19 mouse cellular contexts compared by ENCODE assay signal in the genomic region with DNA sequence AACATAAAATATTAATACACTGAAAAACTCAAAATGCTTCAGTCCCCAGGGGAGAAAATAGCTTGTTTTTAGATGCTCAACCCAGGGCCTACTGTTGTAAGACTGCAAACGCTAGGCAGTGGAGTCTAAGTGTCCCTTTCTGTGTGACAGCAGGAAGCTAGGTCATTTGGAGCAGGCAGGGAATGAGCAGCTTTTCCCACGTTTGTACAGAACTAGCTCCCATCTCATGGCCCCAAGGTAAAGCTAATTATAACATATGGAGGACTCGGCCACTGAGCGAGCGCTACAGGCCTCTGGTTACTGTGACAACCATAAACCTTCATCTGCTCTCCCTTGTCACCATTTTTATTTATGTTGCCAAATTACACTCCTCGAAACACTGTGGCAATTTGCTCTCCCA.
DNase-seq lines count a peak whose midpoint lies in the region; ATAC-seq lines count a peak whose summit lies in the region.
"Had no signal": no experiment of that assay in that cellular context is flagged by ENCODE, and none has a peak within 500 bp of the region (broad histone marks: within the 10 kb centered on the region; RNA-seq: fewer than 3 reads in every experiment).

No protein-coding gene starts in this region.

- H3K27ac ChIP-seq in hindbrain, embryonic 13.5 days, result no peak overlapping the region
- H3K27ac ChIP-seq in hindbrain, embryonic 14.5 days, result no peak overlapping the region
- 0 out of 2 replicates have a peak overlapping the region, but pooled peaks have one; percentile 1 for H3K27ac ChIP-seq in neural tube, embryonic 13.5 days (replicated peaks)
- no peak overlapping the region for H3K27ac ChIP-seq in kidney, embryonic 14.5 days (ENCODE audit: low read depth, low read length)
- H3K27ac ChIP-seq: embryonic facial prominence, embryonic 13.5 days had no signal

- H3K4me2 ChIP-seq in hindbrain, embryonic 13.5 days, result no peak overlapping the region
- no peak overlapping the region for H3K4me2 ChIP-seq in hindbrain, embryonic 14.5 days (replicated peaks)
- no peak overlapping the region for H3K4me2 ChIP-seq in neural tube, embryonic 13.5 days
- H3K4me2 ChIP-seq in kidney, embryonic 14.5 days (replicated peaks; ENCODE audit: low read depth, low read length), result no peak overlapping the region
- H3K4me2 ChIP-seq: embryonic facial prominence, embryonic 13.5 days had no signal

- 31% methylated on average over 6 of the region's 6 CpGs for WGBS in hindbrain, embryonic 13.5 days
- 26% methylated on average over 6 of the region's 6 CpGs for WGBS in hindbrain, embryonic 14.5 days
- WGBS in neural tube, embryonic 13.5 days, result 11% methylated on average over 6 of the region's 6 CpGs
- 34% methylated on average over 6 of the region's 6 CpGs for WGBS in kidney, embryonic 14.5 days

- no peak overlapping the region for H3K4me3 ChIP-seq in hindbrain, embryonic 13.5 days
- no peak overlapping the region for H3K4me3 ChIP-seq in hindbrain, embryonic 14.5 days (replicated peaks; ENCODE audit: low read length)
- H3K4me3 ChIP-seq in neural tube, embryonic 13.5 days, result no peak overlapping the region
- H3K4me3 ChIP-seq in kidney, embryonic 14.5 days (ENCODE audit: low read length), result no peak overlapping the region
- H3K4me3 ChIP-seq: embryonic facial prominence, embryonic 13.5 days had no signal

- DNase-seq in cerebellum, postnatal 36 days, result no peak
- no peak for DNase-seq in hindbrain, embryonic 14.5 days (ENCODE audit: low spot score)
- no peak for DNase-seq in neural tube, embryonic 10.5 days (ENCODE audit: extremely low spot score, low spot score)
- no peak for DNase-seq in right cerebral cortex, postnatal 4 days
- DNase-seq: gastrocnemius, postnatal 14 days; heart, postnatal 10 days; kidney, adult 2 months; kidney, postnatal 25 days; layer of hippocampus, adult 9-11 months; liver; liver, postnatal 0 days; thymus, postnatal 36 days had no signal

- H3K9me3 ChIP-seq in hindbrain, embryonic 13.5 days, result no peaks in the 10 kb centered on the region
- H3K9me3 ChIP-seq in hindbrain, embryonic 14.5 days (ENCODE audit: control insufficient read depth, low read length), result no peaks in the 10 kb centered on the region
- H3K9me3 ChIP-seq in neural tube, embryonic 13.5 days, result no peaks in the 10 kb centered on the region
- no peaks in the 10 kb centered on the region for H3K9me3 ChIP-seq in kidney, embryonic 14.5 days (ENCODE audit: control insufficient read depth, low read length)
- H3K9me3 ChIP-seq: embryonic facial prominence, embryonic 13.5 days had no signal

- ATAC-seq in cerebellum, adult (ENCODE audit: insufficient number of reproducible peaks, low FRiP score, low TSS enrichment), result peak; percentile 56; the same call in 1 of the 2 replicates
- 0 out of 2 replicates have a peak, but pooled peaks have one; percentile 27 for ATAC-seq in hindbrain, embryonic 13.5 days (ENCODE audit: low FRiP score)
- ATAC-seq in hindbrain, embryonic 14.5 days (ENCODE audit: low FRiP score), result no peak
- no peak for ATAC-seq in neural tube, embryonic 13.5 days (ENCODE audit: low read depth)
- no peak for ATAC-seq in kidney, embryonic 14.5 days (ENCODE audit: low FRiP score, low TSS enrichment)
- ATAC-seq: CD4-positive, CD25-positive, alpha-beta regulatory T cell, adult 4 months; liver, postnatal 0 days had no signal

- no peaks in the 10 kb centered on the region for H3K36me3 ChIP-seq in hindbrain, embryonic 13.5 days
- no peaks in the 10 kb centered on the region for H3K36me3 ChIP-seq in hindbrain, embryonic 14.5 days (replicated peaks; ENCODE audit: control insufficient read depth, insufficient read depth)
- no peaks in the 10 kb centered on the region for H3K36me3 ChIP-seq in neural tube, embryonic 13.5 days
- H3K36me3 ChIP-seq in kidney, embryonic 14.5 days (ENCODE audit: control insufficient read depth, insufficient read depth, low read length), result no peaks in the 10 kb centered on the region
- H3K36me3 ChIP-seq: embryonic facial prominence, embryonic 13.5 days; G1E had no signal

- peaks cover 17% of the 10 kb centered on the region for H3K4me1 ChIP-seq in hindbrain, embryonic 13.5 days (replicated peaks)
- H3K4me1 ChIP-seq in hindbrain, embryonic 14.5 days (replicated peaks; ENCODE audit: control insufficient read depth, insufficient read depth, low read length), result peaks cover 25% of the 10 kb centered on the region
- peaks cover 36% of the 10 kb centered on the region for H3K4me1 ChIP-seq in neural tube, embryonic 13.5 days (replicated peaks)
- 0 out of 2 replicates have a peak, but pooled peaks cover 3% of the 10 kb centered on the region for H3K4me1 ChIP-seq in kidney, embryonic 14.5 days (ENCODE audit: control insufficient read depth, insufficient read depth, low read length)

- H3K9ac ChIP-seq in hindbrain, embryonic 13.5 days, result no peak overlapping the region
- no peak overlapping the region for H3K9ac ChIP-seq in hindbrain, embryonic 14.5 days
- H3K9ac ChIP-seq in neural tube, embryonic 13.5 days, result no peak overlapping the region
- H3K9ac ChIP-seq in kidney, embryonic 14.5 days (ENCODE audit: low read depth, low read length), result no peak overlapping the region
- H3K9ac ChIP-seq: embryonic facial prominence, embryonic 13.5 days; liver, postnatal 0 days had no signal

- no peaks in the 10 kb centered on the region for H3K27me3 ChIP-seq in hindbrain, embryonic 13.5 days
- no peaks in the 10 kb centered on the region for H3K27me3 ChIP-seq in hindbrain, embryonic 14.5 days (ENCODE audit: control insufficient read depth, insufficient read depth, low read length)
- no peaks in the 10 kb centered on the region for H3K27me3 ChIP-seq in neural tube, embryonic 13.5 days
- no peaks in the 10 kb centered on the region for H3K27me3 ChIP-seq in kidney, embryonic 14.5 days (ENCODE audit: control insufficient read depth, insufficient read depth, low read length)
- H3K27me3 ChIP-seq: embryonic facial prominence, embryonic 13.5 days had no signal

Comparison
In these comparisons a context has a peak if more than half of its experiments do, and no peak if none do; other contexts are left out.
1. ATAC-seq: peak in cerebellum, adult (single experiment) and hindbrain, embryonic 13.5 days (single experiment); none in hindbrain, embryonic 14.5 days (single experiment), neural tube, embryonic 13.5 days (single experiment) and kidney, embryonic 14.5 days (single experiment).